Mouse (Mus musculus): ENCODE measurements around the gene Olfr1097. TPM values are rescaled to one million over a fixed set of nuclear protein-coding genes. Genes with fewer than 3 reads are reported as not detected.

Olfr1097 gene
- polyA plus RNA-seq (2014; fragmentation: Nextera tagmentation; extraction: Ambion mirVana): not detected in 2 replicates

- no peaks in the 10 kb centered on the region for H3K27me3 ChIP-seq (ENCODE audit: control insufficient read depth, insufficient read depth, low read length)
- no peaks in the 10 kb centered on the region for H3K9me3 ChIP-seq (ENCODE audit: control insufficient read depth, low read length)
- no peak within 1 kb of the TSS for H3K27ac ChIP-seq (ENCODE audit: low read depth, low read length)
- H3K4me1 ChIP-seq (replicated peaks; ENCODE audit: control insufficient read depth, insufficient read depth, low read length): no peaks in the 10 kb centered on the region
- H3K4me3 ChIP-seq (ENCODE audit: low read depth, low read length): no peak within 1 kb of the TSS
- 98% methylated on average over 1 of the region's 1 CpGs for WGBS
- H3K4me2 ChIP-seq (ENCODE audit: low read depth, low read length, severe bottlenecking): no peak within 1 kb of the TSS
- DNase-seq (ENCODE audit: low spot score): no peak
- no peaks in the 10 kb centered on the region for H3K36me3 ChIP-seq (ENCODE audit: control insufficient read depth, insufficient read depth, low read length)
- no peak within 1 kb of the TSS for H3K9ac ChIP-seq (ENCODE audit: low read length)
- ATAC-seq (replicated peaks; ENCODE audit: low FRiP score): no peak
These were observed at the start of gene Olfr1097 for GRCm38 (mm10) chr2:86892116-86892515. Olfr1097 (minus strand) TSS chr2:86892216.

- no peak for ATAC-seq (replicated peaks; ENCODE audit: low FRiP score)
- Histone ChIP-seq H3K27me3 (ENCODE audit: control insufficient read depth, insufficient read depth, low read length) (no peaks in the 10 kb centered on the region), H3K9me3 (ENCODE audit: control insufficient read depth, low read length) (no peaks in the 10 kb centered on the region), H3K27ac (ENCODE audit: low read depth, low read length) (no peak overlapping the region), H3K4me2 (ENCODE audit: low read depth, low read length, severe bottlenecking) (no peak overlapping the region), H3K9ac (ENCODE audit: low read length) (no peak overlapping the region), H3K4me3 (ENCODE audit: low read depth, low read length) (no peak overlapping the region), H3K4me1 (replicated peaks; ENCODE audit: control insufficient read depth, insufficient read depth, low read length) (no peaks in the 10 kb centered on the region), H3K36me3 (ENCODE audit: control insufficient read depth, insufficient read depth, low read length) (no peaks in the 10 kb centered on the region)
- no peak for DNase-seq (ENCODE audit: low spot score)
These were observed 34.5 kb upstream of the Olfr1097 start for GRCm38 (mm10) chr2:86926557-86926956.

- Histone ChIP-seq H3K9me3 (ENCODE audit: control insufficient read depth, low read length) (no peaks in the 10 kb centered on the region), H3K9ac (ENCODE audit: low read length) (no peak within 1 kb of the TSS), H3K4me2 (ENCODE audit: low read depth, low read length, severe bottlenecking) (no peak within 1 kb of the TSS), H3K4me3 (ENCODE audit: low read depth, low read length) (no peak within 1 kb of the TSS), H3K27ac (ENCODE audit: low read depth, low read length) (no peak within 1 kb of the TSS), H3K4me1 (replicated peaks; ENCODE audit: control insufficient read depth, insufficient read depth, low read length) (no peaks in the 10 kb centered on the region), H3K27me3 (ENCODE audit: control insufficient read depth, insufficient read depth, low read length) (no peaks in the 10 kb centered on the region), H3K36me3 (ENCODE audit: control insufficient read depth, insufficient read depth, low read length) (no peaks in the 10 kb centered on the region)
- WGBS: 90% methylated on average over 1 of the region's 1 CpGs
- ATAC-seq (replicated peaks; ENCODE audit: low FRiP score) (no peak), DNase-seq (ENCODE audit: low spot score) (no peak)
These were observed 32.4 kb upstream of the Olfr1097 start, which contains the start of gene Olfr1098 for GRCm38 (mm10) chr2:86924445-86924844. Olfr1098 (minus strand) TSS chr2:86924545.

- Histone ChIP-seq H3K4me3 (ENCODE audit: low read depth, low read length) (no peak overlapping the region), H3K4me1 (replicated peaks; ENCODE audit: control insufficient read depth, insufficient read depth, low read length) (no peaks in the 10 kb centered on the region), H3K36me3 (ENCODE audit: control insufficient read depth, insufficient read depth, low read length) (no peaks in the 10 kb centered on the region), H3K27me3 (ENCODE audit: control insufficient read depth, insufficient read depth, low read length) (no peaks in the 10 kb centered on the region), H3K9me3 (ENCODE audit: control insufficient read depth, low read length) (no peaks in the 10 kb centered on the region), H3K9ac (ENCODE audit: low read length) (no peak overlapping the region), H3K27ac (ENCODE audit: low read depth, low read length) (no peak overlapping the region), H3K4me2 (ENCODE audit: low read depth, low read length, severe bottlenecking) (no peak overlapping the region)
- ATAC-seq (replicated peaks; ENCODE audit: low FRiP score) (no peak), DNase-seq (ENCODE audit: low spot score) (no peak)
- WGBS: 92% methylated on average over 2 of the region's 2 CpGs
These were observed 13.6 kb upstream of the Olfr1097 start for GRCm38 (mm10) chr2:86905647-86906046.

GRCm38 (mm10) chr2:86874702-86875101, 17.3 kb downstream of the Olfr1097 start, which contains the start of gene Gm13723:
Gm13723 (minus strand) TSS chr2:86874802.
- Histone ChIP-seq H3K36me3 (ENCODE audit: control insufficient read depth, insufficient read depth, low read length) (no peaks in the 10 kb centered on the region), H3K9ac (ENCODE audit: low read length) (no peak within 1 kb of the TSS), H3K9me3 (ENCODE audit: control insufficient read depth, low read length) (no peaks in the 10 kb centered on the region), H3K27me3 (ENCODE audit: control insufficient read depth, insufficient read depth, low read length) (no peaks in the 10 kb centered on the region), H3K4me3 (ENCODE audit: low read depth, low read length) (no peak within 1 kb of the TSS), H3K4me1 (replicated peaks; ENCODE audit: control insufficient read depth, insufficient read depth, low read length) (no peaks in the 10 kb centered on the region), H3K4me2 (ENCODE audit: low read depth, low read length, severe bottlenecking) (no peak within 1 kb of the TSS), H3K27ac (ENCODE audit: low read depth, low read length) (no peak within 1 kb of the TSS)
- ATAC-seq (replicated peaks; ENCODE audit: low FRiP score) (no peak), DNase-seq (ENCODE audit: low spot score) (no peak)
- WGBS: 68% methylated on average over 1 of the region's 1 CpGs

GRCm38 (mm10) chr2:86851596-86851995, 40.4 kb downstream of the Olfr1097 start, which contains the start of gene Olfr1095:
Olfr1095 (minus strand) TSS chr2:86851696.
- 91% methylated on average over 3 of the region's 3 CpGs for WGBS
- Histone ChIP-seq H3K27me3 (ENCODE audit: control insufficient read depth, insufficient read depth, low read length) (no peaks in the 10 kb centered on the region), H3K4me2 (ENCODE audit: low read depth, low read length, severe bottlenecking) (no peak within 1 kb of the TSS), H3K9ac (ENCODE audit: low read length) (no peak within 1 kb of the TSS), H3K4me1 (replicated peaks; ENCODE audit: control insufficient read depth, insufficient read depth, low read length) (no peaks in the 10 kb centered on the region), H3K4me3 (ENCODE audit: low read depth, low read length) (no peak within 1 kb of the TSS), H3K36me3 (ENCODE audit: control insufficient read depth, insufficient read depth, low read length) (no peaks in the 10 kb centered on the region), H3K27ac (ENCODE audit: low read depth, low read length) (no peak within 1 kb of the TSS), H3K9me3 (ENCODE audit: control insufficient read depth, low read length) (no peaks in the 10 kb centered on the region)
- ATAC-seq (replicated peaks; ENCODE audit: low FRiP score) (no peak), DNase-seq (ENCODE audit: low spot score) (no peak)

Other genes starting within 250 kb of the Olfr1097 start
- gene Olfr1085, start 230.2 kb downstream of the Olfr1097 start, polyA plus RNA-seq (2014; fragmentation: Nextera tagmentation; extraction: Ambion mirVana): not detected in 2 replicates
- gene Olfr1086, start 212.1 kb downstream of the Olfr1097 start, polyA plus RNA-seq (2014; fragmentation: Nextera tagmentation; extraction: Ambion mirVana): not detected in 2 replicates
- gene Olfr1087, start 193.8 kb downstream of the Olfr1097 start, polyA plus RNA-seq (2014; fragmentation: Nextera tagmentation; extraction: Ambion mirVana): not detected in 2 replicates
- not detected in 2 replicates for gene Olfr1089, start 158.5 kb downstream of the Olfr1097 start, polyA plus RNA-seq (2014; fragmentation: Nextera tagmentation; extraction: Ambion mirVana)
- gene Olfr1090, start 133.2 kb downstream of the Olfr1097 start, polyA plus RNA-seq (2014; fragmentation: Nextera tagmentation; extraction: Ambion mirVana): not detected in 2 replicates
- gene Olfr1093, start 109.7 kb downstream of the Olfr1097 start, polyA plus RNA-seq (2014; fragmentation: Nextera tagmentation; extraction: Ambion mirVana): not detected in 2 replicates
- not detected in 2 replicates for gene Olfr141, start 82.2 kb downstream of the Olfr1097 start, polyA plus RNA-seq (2014; fragmentation: Nextera tagmentation; extraction: Ambion mirVana)
- not detected in 2 replicates for gene Olfr1094, start 67.6 kb downstream of the Olfr1097 start, polyA plus RNA-seq (2014; fragmentation: Nextera tagmentation; extraction: Ambion mirVana)
- not detected in 2 replicates for gene Olfr1095, start 40.5 kb downstream of the Olfr1097 start, polyA plus RNA-seq (2014; fragmentation: Nextera tagmentation; extraction: Ambion mirVana)
- gene Gm13723, start 17.4 kb downstream of the Olfr1097 start, polyA plus RNA-seq (2014; fragmentation: Nextera tagmentation; extraction: Ambion mirVana): not detected in 2 replicates
- not detected in 2 replicates for gene Olfr1098, start 32.3 kb upstream of the Olfr1097 start, polyA plus RNA-seq (2014; fragmentation: Nextera tagmentation; extraction: Ambion mirVana)
- gene Olfr1099, start 68.5 kb upstream of the Olfr1097 start, polyA plus RNA-seq (2014; fragmentation: Nextera tagmentation; extraction: Ambion mirVana): not detected in 2 replicates
- gene Olfr1100, start 87.7 kb upstream of the Olfr1097 start, polyA plus RNA-seq (2014; fragmentation: Nextera tagmentation; extraction: Ambion mirVana): not detected in 2 replicates
- not detected in 2 replicates for gene Olfr1101, start 99.0 kb upstream of the Olfr1097 start, polyA plus RNA-seq (2014; fragmentation: Nextera tagmentation; extraction: Ambion mirVana)
- not detected in 2 replicates for gene Olfr1102, start 106.2 kb upstream of the Olfr1097 start, polyA plus RNA-seq (2014; fragmentation: Nextera tagmentation; extraction: Ambion mirVana)
- not detected in 2 replicates for gene Olfr1104, start 134.9 kb upstream of the Olfr1097 start, polyA plus RNA-seq (2014; fragmentation: Nextera tagmentation; extraction: Ambion mirVana)
- not detected in 2 replicates for gene Olfr1105, start 144.3 kb upstream of the Olfr1097 start, polyA plus RNA-seq (2014; fragmentation: Nextera tagmentation; extraction: Ambion mirVana)
- not detected in 2 replicates for gene Olfr1106, start 160.1 kb upstream of the Olfr1097 start, polyA plus RNA-seq (2014; fragmentation: Nextera tagmentation; extraction: Ambion mirVana)
- gene Olfr1107, start 183.6 kb upstream of the Olfr1097 start, polyA plus RNA-seq (2014; fragmentation: Nextera tagmentation; extraction: Ambion mirVana): not detected in 2 replicates
- not detected in 2 replicates for gene Olfr1109, start 203.8 kb upstream of the Olfr1097 start, polyA plus RNA-seq (2014; fragmentation: Nextera tagmentation; extraction: Ambion mirVana)
- not detected in 2 replicates for gene Olfr259, start 222.4 kb upstream of the Olfr1097 start, polyA plus RNA-seq (2014; fragmentation: Nextera tagmentation; extraction: Ambion mirVana)
- gene Olfr1110, start 248.1 kb upstream of the Olfr1097 start, polyA plus RNA-seq (2014; fragmentation: Nextera tagmentation; extraction: Ambion mirVana): not detected in 2 replicates

Data from forebrain, embryonic 11.5 days (tissue).